Mouse (Mus musculus) adrenal gland, postnatal 4 days (tissue): ENCODE results near the gene Carhsp1. TPM values are rescaled to one million over a fixed set of nuclear protein-coding genes. Genes with fewer than 3 reads are reported as not detected.

Experiments used
- DNase-seq, 2 experiments: peaks; one replicate each; pipeline ENCODE4 v3.0.0; 2021 to 2022; ENCODE audit warnings: low spot score in 2 of 2, mixed read lengths in 2 of 2
- microRNA-seq: library from miRNA; unstranded; fragments of <30 nt; microRNA quantifications from one replicate; pipeline ENCODE4 v1.2.0, GENCODE M21; 2021
- total RNA-seq, 2 experiments: library from RNA; stranded (reverse); gene quantifications; 2 replicates each; pipeline ENCODE4 v1.2.3; 2021

Carhsp1 gene
- total RNA-seq, 2 experiments from 2014 or later, result 78.2 to 81.1 TPM

DNA sequence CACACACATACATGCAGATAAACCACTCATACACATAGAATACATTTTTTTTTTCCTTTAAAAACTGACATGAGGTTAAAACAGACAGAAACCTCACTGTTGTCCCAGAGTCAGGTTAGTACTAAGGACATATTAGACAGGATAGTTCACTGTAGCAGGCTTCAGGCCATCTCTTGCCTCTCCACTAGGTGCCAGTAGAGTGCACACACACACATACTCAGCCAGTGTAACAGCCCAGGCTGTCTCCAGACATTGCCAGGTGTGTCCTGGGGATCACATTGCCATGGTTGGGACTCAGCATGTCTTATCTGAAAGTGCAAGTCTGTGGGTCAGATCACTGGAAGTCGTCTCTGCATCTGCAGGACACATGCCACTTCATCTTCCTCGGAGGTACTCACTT is 28.1 kb downstream of the Carhsp1 start:
- DNase-seq, result no peak

DNA sequence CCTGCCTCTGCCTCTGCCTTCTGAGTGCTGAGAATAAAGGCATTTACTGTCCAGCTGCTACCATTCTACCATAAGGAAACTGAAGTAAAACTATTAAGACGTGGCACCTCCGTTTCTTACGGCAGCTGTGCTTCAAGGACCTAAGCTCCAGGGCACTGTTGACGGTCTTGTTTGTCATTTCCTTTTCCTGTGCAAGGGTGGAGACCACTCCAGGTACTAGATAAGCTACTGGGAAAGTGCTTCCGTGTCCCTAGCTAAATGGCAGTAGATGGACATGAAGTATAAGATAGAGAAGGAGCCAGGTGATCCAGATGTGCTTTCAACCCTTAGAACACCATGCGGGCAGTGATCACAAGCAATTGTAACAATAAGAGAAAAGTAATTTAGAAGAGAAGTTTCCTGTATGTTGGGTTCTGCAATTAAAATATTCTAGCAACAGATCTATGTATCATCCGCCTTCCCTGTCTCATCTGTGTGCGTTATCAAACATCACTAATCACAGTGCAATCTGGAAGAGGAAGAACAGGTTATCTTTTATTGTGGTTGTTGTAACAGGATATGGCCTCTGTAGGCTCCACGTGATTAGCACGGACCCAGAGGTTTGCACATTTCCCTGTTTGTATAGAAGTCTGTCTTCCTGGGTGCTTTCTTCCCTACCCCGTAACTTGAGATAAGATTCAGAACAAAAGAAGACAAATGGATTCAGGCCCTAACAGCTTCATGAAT is 32.3 kb downstream of the Carhsp1 start:
- no peak for DNase-seq

DNA sequence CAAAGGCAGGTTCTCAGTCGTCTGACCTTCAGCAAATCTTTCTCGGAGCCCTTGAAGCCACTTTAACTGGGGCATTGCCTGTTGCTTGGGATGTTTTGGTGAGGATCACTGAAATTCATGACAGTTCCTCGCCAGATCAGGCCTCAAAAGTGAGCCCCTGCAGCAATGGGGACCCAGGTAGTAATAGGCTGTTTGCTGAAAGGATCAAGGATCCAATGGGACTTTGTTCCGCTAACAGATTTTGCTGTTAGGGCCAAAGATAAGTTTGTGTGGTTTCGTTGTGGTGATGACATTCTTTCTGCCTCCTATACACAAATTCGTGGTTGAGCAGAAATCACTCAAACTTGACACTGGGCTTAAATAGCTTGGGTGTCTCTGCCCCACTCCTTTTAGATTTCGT is 33.8 kb downstream of the Carhsp1 start:
- no peak for DNase-seq

DNA sequence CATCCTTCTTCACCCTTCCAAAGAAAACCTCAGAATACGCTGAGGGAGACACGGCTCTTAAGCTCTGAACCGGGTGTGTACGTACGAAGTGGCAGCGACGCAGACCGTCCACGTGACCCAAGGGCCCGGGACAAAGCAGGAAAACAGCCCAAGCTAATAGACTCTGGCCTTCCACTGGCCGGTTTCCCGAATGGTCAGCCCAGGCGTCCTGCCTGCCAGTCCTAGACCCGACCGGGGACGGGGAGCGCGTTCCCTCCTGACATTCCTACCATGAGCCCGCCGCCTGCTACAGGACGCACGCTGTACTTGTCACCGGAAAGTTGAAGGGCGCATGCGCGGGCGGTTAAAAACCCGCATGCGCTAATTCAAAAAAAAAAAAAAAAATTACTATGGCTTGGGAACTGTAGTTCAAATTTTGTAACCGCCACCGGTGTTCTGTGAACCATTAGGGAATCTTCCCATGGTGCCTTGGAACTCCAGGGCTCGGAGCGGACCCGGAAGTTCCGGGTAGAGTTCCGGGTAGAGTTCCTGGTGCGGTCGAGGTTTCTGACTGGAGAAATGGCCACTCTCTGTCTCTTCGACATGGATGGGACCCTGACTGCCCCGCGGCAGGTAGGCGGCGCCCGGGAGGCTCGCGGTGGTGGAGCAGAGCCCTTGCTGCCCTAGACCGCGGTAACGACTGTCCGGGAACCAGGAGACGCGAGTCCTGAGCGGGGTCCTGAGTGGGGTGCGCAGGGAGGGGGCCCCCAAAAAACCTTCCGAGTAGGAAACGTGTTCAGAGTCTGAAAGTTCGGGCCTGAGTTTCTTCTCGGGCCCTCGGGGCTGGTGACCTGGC is 34.5 kb downstream of the Carhsp1 start, which contains the start of the genes Pmm2 and Tmem186:
TSS of gene Pmm2 (plus strand) at position 458 of the 835 bp plus-strand sequence.
TSS of gene Tmem186 (minus strand) at position 496 of the 835 bp plus-strand sequence.
- DNase-seq, result peak; percentile 41 to 62

DNA sequence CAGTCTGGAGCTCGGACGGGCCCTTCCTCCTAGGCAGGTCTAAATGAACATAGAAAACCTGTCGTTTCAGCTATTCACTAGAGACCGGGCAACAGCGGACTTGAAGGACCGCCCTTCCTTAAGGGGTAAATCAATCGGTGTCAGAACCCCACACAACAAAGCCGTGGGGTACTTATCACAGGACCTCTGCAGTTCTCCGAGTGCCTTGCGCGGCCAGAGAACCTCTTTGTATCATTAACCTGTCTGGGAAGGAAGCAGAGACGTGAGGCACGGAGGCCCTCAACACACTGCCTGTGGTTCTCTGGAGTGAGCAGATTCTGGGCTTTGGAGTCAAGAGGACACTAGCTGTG is 35.1 kb downstream of the Carhsp1 start:
- DNase-seq, result no peak

DNA sequence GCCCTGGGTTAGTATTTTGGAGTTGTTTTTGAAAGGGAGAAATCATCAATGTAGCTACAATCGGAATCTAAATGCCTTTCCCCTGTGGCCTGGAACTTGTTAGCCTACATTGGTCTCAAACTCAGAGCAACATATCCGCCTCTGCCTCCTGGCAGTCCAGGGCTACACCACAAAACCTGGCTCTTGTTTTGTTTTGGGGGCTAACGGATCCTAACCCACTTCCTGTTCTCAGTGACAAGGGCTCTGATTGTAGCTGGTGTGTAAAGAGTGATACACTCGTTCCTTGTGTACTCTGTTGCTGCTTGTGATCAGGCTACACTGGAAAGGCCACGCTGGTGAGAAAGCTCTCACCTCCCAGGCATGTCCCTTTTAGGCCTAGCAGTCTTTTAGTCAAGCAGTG is 40.5 kb downstream of the Carhsp1 start:
- DNase-seq, result no peak

DNA sequence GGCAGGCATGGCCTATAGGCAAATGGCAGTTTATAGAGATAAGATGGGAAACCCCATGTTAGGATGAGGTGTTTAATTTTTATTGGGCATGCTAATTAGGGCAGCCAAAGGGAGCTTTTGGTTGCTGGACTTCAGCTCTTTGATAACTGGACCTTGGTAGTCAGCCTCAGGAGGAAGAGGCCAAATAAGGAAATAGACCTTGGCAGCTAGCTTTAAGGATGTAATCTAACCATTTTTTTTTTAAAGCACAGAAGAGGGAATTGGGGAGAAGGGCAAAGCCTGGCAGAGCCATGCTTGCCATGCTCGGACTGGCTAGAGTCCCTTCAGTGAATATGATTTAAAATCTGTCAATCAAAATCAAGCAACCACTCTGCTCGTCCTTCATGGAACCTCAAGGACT is 41.5 kb downstream of the Carhsp1 start:
- no peak for DNase-seq

DNA sequence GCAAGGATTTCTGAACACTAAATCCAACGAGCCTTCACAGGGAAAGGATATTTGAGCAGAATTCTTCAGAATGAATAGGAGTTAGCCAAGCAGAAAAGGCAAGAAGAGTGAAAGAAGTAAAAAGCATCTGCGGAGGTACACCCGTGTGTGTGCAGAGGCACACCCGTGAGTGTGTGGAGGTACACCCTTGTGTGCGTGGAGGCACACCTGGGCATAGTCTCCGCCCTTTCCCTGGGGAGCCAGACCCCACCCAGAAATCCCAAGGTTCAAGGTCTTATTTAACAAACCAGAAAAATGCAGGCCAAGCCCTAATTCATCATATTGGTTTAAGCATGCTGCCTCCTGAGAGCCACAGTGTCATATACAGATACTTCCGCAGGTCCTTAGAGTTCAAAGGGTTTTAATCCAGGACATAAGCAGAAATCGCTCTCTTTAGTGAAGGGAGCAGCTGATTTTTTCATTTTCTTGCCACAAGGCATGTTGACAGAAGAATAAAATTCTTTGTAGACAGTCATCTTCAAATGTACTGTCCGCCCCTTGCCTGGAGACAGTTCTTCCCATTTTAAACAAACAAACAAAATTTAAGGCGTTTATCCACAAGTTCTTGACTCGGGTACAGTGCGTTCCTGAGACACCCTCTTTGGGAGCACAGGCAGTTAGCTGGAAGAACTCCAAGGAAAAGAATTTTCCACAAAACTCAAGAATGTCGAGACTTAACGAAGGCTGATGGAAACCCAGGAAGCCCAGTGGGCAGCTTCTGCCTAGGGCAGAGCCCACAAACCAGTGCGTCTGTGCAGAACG is 51.4 kb downstream of the Carhsp1 start:
- no peak for DNase-seq

DNA sequence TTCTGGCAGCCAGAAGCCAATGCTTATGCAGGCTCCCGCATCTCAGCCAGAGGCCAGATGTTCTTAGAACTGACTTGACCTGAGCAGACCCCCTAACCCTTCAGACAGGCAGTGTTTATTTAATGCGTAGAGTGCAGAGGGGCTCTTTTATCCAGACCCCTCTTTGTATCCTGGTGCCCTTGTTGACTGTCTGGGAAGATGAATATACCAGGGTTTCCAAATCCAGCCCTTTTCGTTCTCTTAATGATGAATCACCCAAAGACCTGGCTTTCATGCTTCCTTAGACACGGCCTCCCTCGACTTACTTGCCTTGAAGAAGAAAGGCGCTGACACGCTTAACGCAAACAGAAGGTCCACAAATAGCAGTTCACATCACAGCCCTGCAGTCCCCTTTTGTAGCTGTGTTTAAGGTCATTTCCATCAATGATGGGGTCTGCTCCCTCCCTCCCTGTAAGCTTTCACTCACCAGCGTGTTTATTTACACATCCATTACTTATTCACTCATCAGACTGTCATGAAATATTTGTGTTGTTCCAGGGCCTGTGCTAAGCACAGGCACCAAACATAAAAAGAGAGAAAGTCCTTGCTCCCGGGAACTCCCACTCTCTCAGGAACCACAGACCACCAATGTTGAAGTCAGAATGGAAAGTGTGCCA is 52.2 kb downstream of the Carhsp1 start:
- DNase-seq, result no peak

DNA sequence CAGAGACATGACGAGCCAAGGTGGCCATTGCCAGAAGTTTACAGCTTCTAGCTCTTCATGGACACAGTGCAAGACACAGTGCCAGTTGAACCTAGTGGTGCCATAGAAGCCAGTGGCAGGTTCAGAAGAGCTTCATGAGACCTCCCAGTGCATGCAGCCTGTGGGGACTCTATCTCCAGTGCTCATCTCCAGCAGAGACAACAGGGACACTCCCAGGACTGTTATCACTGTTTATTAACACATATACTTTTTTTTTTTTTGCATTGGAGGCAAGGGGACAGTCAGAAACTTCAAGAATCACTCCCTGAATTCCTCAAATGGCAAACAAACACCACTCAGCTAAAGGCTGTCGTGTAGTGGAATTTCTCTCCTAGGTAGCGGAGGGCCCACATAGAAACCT is 58.5 kb downstream of the Carhsp1 start:
- DNase-seq, result no peak

DNA sequence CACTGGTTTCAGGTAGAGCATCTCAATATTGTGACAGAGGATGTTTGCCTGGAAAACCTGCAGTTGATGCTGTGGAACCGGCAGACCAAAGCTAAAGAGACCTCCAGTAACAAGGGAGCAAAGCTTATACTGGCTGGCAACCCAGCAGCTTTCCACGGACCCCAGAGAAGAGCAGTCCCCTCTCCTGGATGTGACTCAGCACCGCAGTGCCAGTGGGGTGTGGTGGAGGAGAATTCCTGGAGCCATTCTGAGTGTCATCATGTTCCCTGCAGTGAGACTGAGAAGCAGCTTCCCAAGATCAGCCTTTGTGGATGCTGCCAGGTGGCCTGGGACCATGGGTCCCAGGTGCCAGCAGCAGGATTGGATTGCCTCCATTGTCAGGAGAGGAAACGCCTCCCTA is 58.9 kb downstream of the Carhsp1 start:
- no peak for DNase-seq

DNA sequence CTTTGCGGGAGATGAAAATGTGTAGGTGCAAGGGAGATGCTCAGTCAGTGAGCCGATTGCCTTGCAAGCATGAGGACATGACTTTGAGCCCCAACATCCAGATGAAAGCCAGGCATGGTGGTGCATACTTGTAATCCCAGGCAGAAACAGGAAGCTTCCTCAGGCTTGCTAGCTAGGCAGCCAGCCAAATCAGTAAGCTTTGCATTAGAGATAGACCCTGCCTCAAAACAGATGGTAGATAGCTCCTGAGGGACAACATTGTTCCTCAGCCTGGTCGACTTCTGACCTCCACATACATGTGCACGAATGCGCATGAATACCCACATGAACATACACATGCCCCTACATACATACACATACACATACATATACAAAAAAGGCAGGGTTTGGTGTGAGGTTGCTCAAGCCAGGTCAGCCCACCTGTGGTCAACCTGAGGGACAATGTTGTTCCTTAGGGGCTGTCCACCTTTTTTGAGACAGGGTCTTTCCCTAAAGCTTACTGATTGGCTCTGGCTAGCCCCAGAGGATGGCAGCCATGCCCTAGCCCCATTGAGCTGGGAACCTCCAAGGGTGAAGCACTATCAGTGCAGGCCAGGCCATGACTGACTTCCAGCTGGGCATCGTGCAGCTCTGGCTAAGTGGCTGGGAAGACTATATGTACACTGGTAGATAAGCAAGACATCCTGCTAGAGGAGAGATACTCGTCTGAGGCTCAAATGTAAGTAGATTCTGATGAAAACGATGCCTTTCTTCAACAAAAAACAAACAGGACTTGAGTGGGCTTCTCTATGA is 59.5 kb downstream of the Carhsp1 start:
- no peak for DNase-seq

DNA sequence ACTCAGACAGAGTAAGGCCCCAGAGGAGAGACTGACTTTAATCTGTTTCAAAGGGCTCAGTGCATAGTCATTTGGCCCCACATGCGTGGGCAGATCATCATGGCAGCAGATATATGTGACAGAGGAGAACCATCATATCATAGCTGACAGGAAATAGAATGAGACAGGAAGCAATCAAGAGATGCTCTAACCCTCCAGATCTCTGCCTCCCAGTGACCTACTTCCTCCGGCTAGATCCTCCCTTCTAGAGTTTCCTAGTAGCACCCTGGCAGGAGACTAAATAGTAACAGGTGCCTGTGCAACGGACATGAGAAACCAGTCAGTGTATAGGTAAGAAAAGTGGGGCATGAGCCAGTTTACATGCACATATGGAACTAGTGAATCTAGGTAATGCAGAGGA is 61.6 kb downstream of the Carhsp1 start:
- DNase-seq, result no peak

Small RNAs within 50 kb of the gene (microRNA-seq; reads per million reads assigned to microRNA genes)
- not detected for gene Gm22137

Other genes with a start within 250 kb of the Carhsp1 start
- gene Tmem114, start 247.0 kb downstream of the Carhsp1 start, total RNA-seq, result under 1 TPM in 1 of 2 experiments, not detected in 1; 0.23 TPM
- gene Mettl22, start 201.4 kb downstream of the Carhsp1 start, total RNA-seq, result 10 to 100 TPM; 28.6 to 31.2 TPM
- gene Abat, start 158.7 kb downstream of the Carhsp1 start, total RNA-seq, result 10 to 100 TPM; 41.8 TPM
- gene Pmm2, start 34.5 kb downstream of the Carhsp1 start, total RNA-seq, result 10 to 100 TPM; 78.2 to 82.1 TPM
- 10 to 100 TPM; 18.2 to 20.8 TPM for gene Tmem186, start 34.4 kb downstream of the Carhsp1 start, total RNA-seq
- gene Gm5767, start 8.6 kb upstream of the Carhsp1 start, total RNA-seq, result not detected
- gene Usp7, start 120.2 kb upstream of the Carhsp1 start, total RNA-seq, result 100 to 1,000 TPM; 142 to 178 TPM
- 10 to 100 TPM; 80.3 to 82.8 TPM for gene 1810013L24Rik, start 157.9 kb upstream of the Carhsp1 start, total RNA-seq